7 mouse cellular contexts compared by ENCODE assay signal in genomic region chr2:102077554-102077953, GRCm38 (mm10).
DNase-seq lines count a peak whose midpoint lies in the region; ATAC-seq and TF ChIP-seq lines count a peak whose summit lies in the region.

No protein-coding gene starts in this region.

- peak; percentile 64 for TF ChIP-seq CTCF in G1E (IDR thresholded peaks at IDR 0.05; ENCODE audit: low read depth, low read length)
- TF ChIP-seq CTCF in lung, adult 2 months (IDR thresholded peaks at IDR 0.05; ENCODE audit: insufficient read depth, low read length): peak; percentile 57

- H3K4me3 ChIP-seq in G1E (ENCODE audit: low read depth, low read length): no peak overlapping the region
- no peak overlapping the region for H3K4me3 ChIP-seq in forebrain, embryonic 14.5 days (ENCODE audit: low read depth, low read length)
- H3K4me3 ChIP-seq in lung, adult 2 months (replicated peaks; ENCODE audit: extremely low read depth, low read depth, low read length): no peak overlapping the region

- ATAC-seq in G1E (ENCODE audit: extremely low read depth, insufficient number of reproducible peaks, low FRiP score, poor library complexity, severe bottlenecking): no peak
- ATAC-seq in cerebellum, adult (ENCODE audit: insufficient number of reproducible peaks, low FRiP score, low TSS enrichment): peak; percentile 77
- peak; percentile 46; the same call in 1 of the 2 replicates for ATAC-seq in forebrain, embryonic 14.5 days

- no peak for TF ChIP-seq POLR2A in lung, adult 2 months (IDR thresholded peaks at IDR 0.05; ENCODE audit: borderline replicate concordance, extremely low read depth, low read depth, low read length)

- WGBS in forebrain, embryonic 14.5 days: 45% methylated on average over 4 of the region's 4 CpGs
- WGBS in lung, adult 2 months: 45% methylated on average over 4 of the region's 4 CpGs

- no peaks in the 10 kb centered on the region for H3K36me3 ChIP-seq in G1E (replicated peaks)
- peaks cover 8% of the 10 kb centered on the region for H3K36me3 ChIP-seq in forebrain, embryonic 14.5 days (ENCODE audit: control insufficient read depth, insufficient read depth, low read length)

- no peaks in the 10 kb centered on the region for H3K9me3 ChIP-seq in G1E (replicated peaks)
- no peaks in the 10 kb centered on the region for H3K9me3 ChIP-seq in forebrain, embryonic 14.5 days (replicated peaks; ENCODE audit: control insufficient read depth, low read length)

- H3K27ac ChIP-seq in forebrain, embryonic 14.5 days (ENCODE audit: low read depth, low read length): no peak overlapping the region

- peaks cover 3% of the 10 kb centered on the region; the same call in 1 of the 2 replicates for H3K27me3 ChIP-seq in G1E (ENCODE audit: insufficient read depth, low read length)
- no peaks in the 10 kb centered on the region for H3K27me3 ChIP-seq in forebrain, embryonic 14.5 days (replicated peaks; ENCODE audit: control insufficient read depth, insufficient read depth, low read length)

- no peaks in the 10 kb centered on the region for H3K4me1 ChIP-seq in G1E (ENCODE audit: insufficient read depth, low read depth, low read length)
- no peaks in the 10 kb centered on the region for H3K4me1 ChIP-seq in forebrain, embryonic 14.5 days (ENCODE audit: control insufficient read depth, insufficient read depth, low read length)
- H3K4me1 ChIP-seq in lung, adult 2 months (ENCODE audit: control insufficient read depth, insufficient read depth, low read length): peaks cover 2% of the 10 kb centered on the region; the same call in 1 of the 2 replicates

- H3K9ac ChIP-seq in forebrain, embryonic 14.5 days (ENCODE audit: low read length): no peak overlapping the region

- H3K4me2 ChIP-seq in forebrain, embryonic 14.5 days (ENCODE audit: low read length): no peak overlapping the region

- DNase-seq in CD4-positive helper T cell, adult 2 months (ENCODE audit: low read depth, low spot score): peak; percentile 48
- peak; percentile 8 for DNase-seq in G1E (ENCODE audit: low spot score)
- DNase-seq in forebrain, embryonic 14.5 days (ENCODE audit: low spot score): peak; percentile 80
- peak; percentile 79 for DNase-seq in kidney, postnatal 10 days
- peak; percentile 70 for DNase-seq in lung, adult 2 months
- peak; percentile 64 for DNase-seq in right cerebral cortex, postnatal 14 days

Comparison
In these comparisons a context has a peak if more than half of its experiments do, and no peak if none do; other contexts are left out.
1. DNase-seq: peak in every context shown above with its lines; median percentile 80 in forebrain, embryonic 14.5 days; 79 in kidney, postnatal 10 days; 70 in lung, adult 2 months; 64 in right cerebral cortex, postnatal 14 days; 48 in CD4-positive helper T cell, adult 2 months; 8 in G1E.